Mouse (Mus musculus) olfactory bulb, adult 2 months (tissue): ENCODE results near the gene Impdh2.

Source experiments
- CTCF ChIP-seq: fragments of 200-500 bp; IDR thresholded peaks from 2 replicates; pipeline ENCODE4 v1.5.1; 2012; ENCODE audit warnings: low read depth, mild to moderate bottlenecking, low read length, moderate library complexity; ENCODE audit not compliant: insufficient read depth
- POLR2A ChIP-seq: fragments of 200-500 bp; IDR thresholded peaks from 2 replicates; pipeline ENCODE4 v1.6.1; 2012; ENCODE audit warnings: mild to moderate bottlenecking, low read depth, low read length, moderate library complexity; ENCODE audit not compliant: insufficient read depth

GRCm38 (mm10) chr9:108601986-108602385 is 41.9 kb downstream of the Impdh2 start:
- TF ChIP-seq CTCF (no peak), POLR2A (no peak)
